Mouse (Mus musculus) stomach, postnatal 0 days (tissue): Measurements from ENCODE around the gene Cmah.

Experiments used
- CTCF ChIP-seq: IDR thresholded peaks from 2 replicates; pipeline ENCODE4 v1.5.1; 2016; ENCODE audit warnings: antibody characterized with exemption, low read depth, mild to moderate bottlenecking, moderate library complexity
- EP300 ChIP-seq: optimal IDR thresholded peaks from 2 replicates; pipeline ENCODE3; 2016; ENCODE audit warnings: antibody characterized with exemption

GRCm38 (mm10) chr13:24520796-24521195 is 193.6 kb downstream of the Cmah start:
- TF ChIP-seq CTCF = no peak
- TF ChIP-seq EP300 = no peak
